ENCODE assay signal across 21 mouse cellular contexts in the genomic region with DNA sequence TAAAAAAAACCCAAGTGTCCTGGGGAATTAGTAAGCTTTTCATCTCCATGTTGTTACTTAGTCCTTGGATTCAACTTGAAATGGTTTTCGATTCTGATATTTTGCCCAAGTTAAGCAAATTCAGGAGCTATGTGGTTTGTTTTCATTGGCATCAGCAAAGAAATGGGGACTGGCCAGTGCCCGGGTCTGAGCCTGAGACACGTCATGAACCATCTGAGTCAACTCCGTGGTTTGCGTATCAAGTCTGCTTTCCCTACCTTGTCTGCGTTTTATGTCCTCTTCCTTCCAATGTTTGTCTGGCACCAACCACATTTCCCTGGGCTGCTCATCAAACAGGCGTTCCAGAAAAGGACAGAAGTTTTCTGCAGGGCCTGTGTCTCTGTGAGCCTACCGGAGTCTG.
"Had no signal": no experiment of that assay in that cellular context is flagged by ENCODE, and none has a peak within 500 bp of the region (broad histone marks: within the 10 kb centered on the region; RNA-seq: fewer than 3 reads in every experiment).

No protein-coding gene starts in this region.

- H3K27me3 ChIP-seq: limb, embryonic 12.5 days; limb, embryonic 15.5 days; liver, embryonic 13.5 days; midbrain, embryonic 12.5 days; midbrain, embryonic 15.5 days; neural tube, embryonic 12.5 days; neural tube, embryonic 15.5 days; stomach, embryonic 15.5 days had no signal

- H3K36me3 ChIP-seq: limb, embryonic 12.5 days; limb, embryonic 15.5 days; liver, embryonic 13.5 days; midbrain, embryonic 12.5 days; midbrain, embryonic 15.5 days; neural tube, embryonic 12.5 days; neural tube, embryonic 15.5 days; stomach, embryonic 15.5 days had no signal

- H3K4me3 ChIP-seq: left cerebral cortex, adult 2 months; limb, embryonic 12.5 days; limb, embryonic 15.5 days; liver, embryonic 13.5 days; midbrain, embryonic 12.5 days; midbrain, embryonic 15.5 days; neural tube, embryonic 12.5 days; neural tube, embryonic 15.5 days; stomach, embryonic 15.5 days had no signal

- H3K27ac ChIP-seq: kidney, postnatal 0 days; left cerebral cortex, adult 2 months; limb, embryonic 12.5 days; limb, embryonic 15.5 days; liver, embryonic 13.5 days; midbrain, embryonic 12.5 days; midbrain, embryonic 15.5 days; neural tube, embryonic 12.5 days; neural tube, embryonic 15.5 days; stomach, embryonic 15.5 days had no signal

- H3K4me1 ChIP-seq: liver, embryonic 13.5 days; midbrain, embryonic 12.5 days; midbrain, embryonic 15.5 days; neural tube, embryonic 12.5 days; neural tube, embryonic 15.5 days; stomach, embryonic 15.5 days had no signal

- H3K4me2 ChIP-seq: limb, embryonic 12.5 days; limb, embryonic 15.5 days; liver, embryonic 13.5 days; midbrain, embryonic 12.5 days; midbrain, embryonic 15.5 days; neural tube, embryonic 12.5 days; neural tube, embryonic 15.5 days; stomach, embryonic 15.5 days had no signal

- DNase-seq: kidney, adult 18-20 months; kidney, postnatal 36 days; layer of hippocampus, postnatal 36 days; left cerebral cortex, postnatal 4 days; liver, embryonic 13.5 days; lung, adult 2 months; lung, postnatal 14 days; lung, postnatal 4 days; retina, postnatal 1 day; right cerebral cortex, postnatal 25 days; spleen, adult 18-20 months; thymus, postnatal 36 days had no signal
